Mouse (Mus musculus): ENCODE measurements around the gene Trpm3. TPM values are rescaled to one million over a fixed set of nuclear protein-coding genes. Genes with fewer than 3 reads are reported as not detected.

The Trpm3 gene
- polyA plus RNA-seq, 1 experiment: 0.12 TPM

DNA sequence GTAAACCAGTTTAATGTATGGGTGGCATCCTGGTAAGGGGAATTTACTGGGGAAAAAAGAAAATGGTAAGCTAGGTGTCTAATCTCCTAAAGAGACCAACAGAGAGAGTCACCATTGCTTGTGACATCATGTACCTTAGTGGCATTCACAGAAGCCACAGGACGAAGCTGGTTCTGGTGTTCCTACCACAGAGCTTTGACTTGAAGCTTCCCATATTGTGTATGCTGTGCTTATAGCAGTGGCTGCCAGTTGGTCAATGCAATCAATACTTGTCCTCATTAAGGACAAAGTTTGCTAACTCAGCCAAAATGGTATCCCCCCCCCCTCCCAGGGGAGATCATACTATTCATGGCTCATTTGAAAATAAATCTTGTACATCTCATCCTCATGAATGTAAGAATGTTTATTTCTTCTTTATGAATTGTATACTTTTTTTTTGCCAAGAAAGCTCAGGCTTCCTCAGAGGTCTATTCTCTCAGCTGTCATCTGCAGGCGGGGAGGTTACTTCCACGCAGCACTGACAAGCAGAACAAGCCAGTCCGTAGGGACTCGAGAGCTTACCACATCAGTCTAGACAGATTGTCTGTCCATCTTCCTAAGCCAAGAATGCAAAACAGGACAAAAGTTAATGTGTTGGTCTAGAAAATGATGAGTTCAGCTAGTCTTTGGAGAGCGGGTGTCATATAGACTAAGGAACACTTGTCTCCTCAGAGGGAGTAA, 404.3 kb downstream of the Trpm3 start:
- no peak overlapping the region for H3K4me3 ChIP-seq (replicated peaks; ENCODE audit: extremely low read depth, low read depth, low read length)
- 66% methylated on average over 6 of the region's 6 CpGs for WGBS
- no peak for DNase-seq
- TF ChIP-seq POLR2A (IDR thresholded peaks at IDR 0.05; ENCODE audit: borderline replicate concordance, extremely low read depth, low read depth, low read length): no peak
- TF ChIP-seq CTCF (IDR thresholded peaks at IDR 0.05; ENCODE audit: insufficient read depth, low read length): no peak
- H3K4me1 ChIP-seq (ENCODE audit: control insufficient read depth, insufficient read depth, low read length): no peaks in the 10 kb centered on the region

DNA sequence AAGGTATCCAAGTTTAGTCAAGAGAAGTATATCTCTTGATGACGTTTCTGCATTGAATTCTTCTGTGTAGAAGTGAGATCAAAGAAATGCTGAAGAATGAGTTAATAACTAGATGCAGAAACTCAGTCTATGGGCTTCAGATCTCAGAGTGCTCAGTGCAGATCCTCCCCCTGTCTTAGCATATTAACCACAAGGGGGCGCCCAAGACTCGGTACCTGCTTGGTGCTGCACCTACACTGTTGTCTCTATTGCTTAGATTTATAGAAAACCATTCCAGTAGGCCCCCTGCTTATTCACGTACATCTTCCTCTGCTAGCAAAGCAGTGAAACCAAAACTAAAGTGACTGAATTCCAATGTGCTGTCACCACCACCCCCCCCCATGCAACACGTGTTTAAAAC, 413.3 kb downstream of the Trpm3 start:
- 22% methylated on average over 5 of the region's 5 CpGs for WGBS
- no peak overlapping the region for H3K4me3 ChIP-seq (replicated peaks; ENCODE audit: extremely low read depth, low read depth, low read length)
- H3K4me1 ChIP-seq (ENCODE audit: control insufficient read depth, insufficient read depth, low read length): no peaks in the 10 kb centered on the region
- peak; percentile 37 for DNase-seq
- TF ChIP-seq POLR2A (IDR thresholded peaks at IDR 0.05; ENCODE audit: borderline replicate concordance, extremely low read depth, low read depth, low read length): no peak
- peak; percentile 69 for TF ChIP-seq CTCF (IDR thresholded peaks at IDR 0.05; ENCODE audit: insufficient read depth, low read length)

DNA sequence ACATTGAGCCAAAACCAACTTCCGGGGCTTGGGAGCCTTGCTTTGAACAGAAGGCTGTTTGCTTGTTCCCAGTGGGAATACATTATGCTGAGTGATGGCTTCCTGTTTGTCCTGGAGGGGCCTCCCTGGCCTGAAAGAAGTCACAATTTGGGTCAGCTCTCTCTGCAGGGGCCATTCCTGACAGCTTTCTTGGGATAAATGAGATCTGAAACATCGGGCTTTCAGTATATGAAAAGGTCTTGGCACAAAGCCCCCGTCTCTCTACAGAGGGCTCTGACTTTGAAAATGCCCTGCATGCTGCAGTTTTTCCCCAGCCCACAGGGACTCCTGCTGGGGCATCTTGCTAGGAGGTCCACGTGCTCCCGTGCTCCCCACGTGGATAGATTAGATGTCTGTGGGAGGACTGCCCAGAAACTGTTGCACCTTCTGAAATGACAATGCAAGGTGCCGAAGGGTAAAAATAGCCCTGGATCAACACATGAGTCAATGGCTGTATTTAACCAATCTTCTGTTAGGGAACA, 415.6 kb downstream of the Trpm3 start:
- DNase-seq: no peak
- 14% methylated on average over 7 of the region's 7 CpGs for WGBS
- Histone ChIP-seq H3K4me1 (ENCODE audit: control insufficient read depth, insufficient read depth, low read length) (no peaks in the 10 kb centered on the region), H3K4me3 (replicated peaks; ENCODE audit: extremely low read depth, low read depth, low read length) (no peak overlapping the region)
- no peak for TF ChIP-seq CTCF (IDR thresholded peaks at IDR 0.05; ENCODE audit: insufficient read depth, low read length)
- TF ChIP-seq POLR2A (IDR thresholded peaks at IDR 0.05; ENCODE audit: borderline replicate concordance, extremely low read depth, low read depth, low read length): no peak

DNA sequence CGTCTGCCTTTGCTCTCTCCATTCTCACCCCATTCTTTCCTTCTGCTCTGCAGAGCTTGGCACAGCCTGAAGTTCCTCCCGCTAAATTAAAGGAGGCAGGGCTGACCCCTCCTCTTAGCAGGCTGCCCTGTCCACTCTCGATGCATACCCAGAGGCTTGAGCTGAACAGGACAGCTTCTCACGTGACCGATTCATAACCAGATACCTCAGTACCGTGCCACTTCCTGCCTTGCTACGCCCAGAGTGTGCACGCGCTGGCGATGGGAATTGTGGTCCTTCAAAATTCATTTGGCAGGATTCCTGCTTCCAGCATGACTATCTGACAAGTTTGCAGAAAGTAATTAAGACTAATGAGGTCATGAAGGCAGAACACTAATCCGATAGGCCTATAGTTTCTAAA, 433.6 kb downstream of the Trpm3 start:
- no peak for DNase-seq
- no peak overlapping the region for H3K4me3 ChIP-seq (replicated peaks; ENCODE audit: extremely low read depth, low read depth, low read length)
- WGBS: 62% methylated on average over 11 of the region's 11 CpGs
- TF ChIP-seq CTCF (IDR thresholded peaks at IDR 0.05; ENCODE audit: insufficient read depth, low read length): no peak
- no peaks in the 10 kb centered on the region for H3K4me1 ChIP-seq (ENCODE audit: control insufficient read depth, insufficient read depth, low read length)

DNA sequence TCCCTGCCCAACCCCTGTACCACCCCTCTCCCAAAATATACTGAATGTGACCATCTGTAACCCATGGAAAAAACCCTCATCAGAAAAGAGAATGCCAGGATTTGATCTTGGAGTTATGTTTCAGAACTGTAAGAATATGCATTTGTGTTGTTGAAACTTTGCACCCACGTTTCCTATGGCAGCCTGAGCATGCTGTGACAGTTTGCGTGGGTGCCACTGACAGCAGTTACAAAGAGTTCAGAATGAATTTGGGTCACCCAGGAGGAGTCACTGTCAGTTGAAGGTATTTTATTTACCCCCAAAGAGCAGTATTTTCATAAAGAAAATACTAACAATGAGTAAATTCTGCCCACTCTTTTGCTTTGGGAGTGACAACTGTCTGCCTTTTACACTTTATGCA, 434.0 kb downstream of the Trpm3 start:
- WGBS: 75% methylated on average over 2 of the region's 2 CpGs

DNA sequence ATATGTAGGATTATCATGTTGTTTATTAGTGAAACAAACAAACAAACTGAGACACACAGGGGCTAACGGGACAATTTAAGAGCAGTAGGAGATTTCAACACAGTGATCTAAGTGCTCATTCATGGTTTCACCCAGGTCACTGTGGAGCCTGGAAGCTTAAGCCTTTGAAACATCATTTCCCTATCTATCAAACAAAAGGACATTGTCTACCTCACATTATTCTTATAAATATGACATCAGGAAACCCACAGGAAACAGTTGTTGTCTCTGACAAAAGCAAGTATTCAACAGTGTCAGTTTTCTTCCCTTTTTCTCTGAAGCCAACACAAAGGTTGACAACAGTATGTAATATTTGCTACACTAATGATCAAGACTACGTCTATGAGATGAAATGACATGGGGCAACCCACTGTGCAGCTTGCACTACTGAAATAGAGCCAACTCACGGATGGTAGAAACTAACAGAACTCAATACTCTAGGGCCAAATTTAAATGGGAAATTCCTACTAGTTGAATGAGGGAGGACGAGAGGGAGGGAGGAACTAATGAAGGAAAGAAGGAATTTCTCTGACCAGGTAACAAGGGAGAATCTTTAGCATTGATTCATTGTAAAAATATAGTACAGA, 443.4 kb downstream of the Trpm3 start:
- no peaks in the 10 kb centered on the region for H3K4me1 ChIP-seq (ENCODE audit: control insufficient read depth, insufficient read depth, low read length)
- TF ChIP-seq POLR2A (IDR thresholded peaks at IDR 0.05; ENCODE audit: borderline replicate concordance, extremely low read depth, low read depth, low read length) (no peak), CTCF (IDR thresholded peaks at IDR 0.05; ENCODE audit: insufficient read depth, low read length) (no peak)
- DNase-seq: no peak
- 63% methylated on average over 4 of the region's 4 CpGs for WGBS
- H3K4me3 ChIP-seq (replicated peaks; ENCODE audit: extremely low read depth, low read depth, low read length): no peak overlapping the region

More for the DNA sequence above, 434.0 kb downstream of the Trpm3 start:
- Histone ChIP-seq H3K4me1 (ENCODE audit: control insufficient read depth, insufficient read depth, low read length) (no peaks in the 10 kb centered on the region), H3K4me3 (replicated peaks; ENCODE audit: extremely low read depth, low read depth, low read length) (no peak overlapping the region)
- TF ChIP-seq CTCF (IDR thresholded peaks at IDR 0.05; ENCODE audit: insufficient read depth, low read length) (no peak), POLR2A (IDR thresholded peaks at IDR 0.05; ENCODE audit: borderline replicate concordance, extremely low read depth, low read depth, low read length) (no peak)
- no peak for DNase-seq

DNA sequence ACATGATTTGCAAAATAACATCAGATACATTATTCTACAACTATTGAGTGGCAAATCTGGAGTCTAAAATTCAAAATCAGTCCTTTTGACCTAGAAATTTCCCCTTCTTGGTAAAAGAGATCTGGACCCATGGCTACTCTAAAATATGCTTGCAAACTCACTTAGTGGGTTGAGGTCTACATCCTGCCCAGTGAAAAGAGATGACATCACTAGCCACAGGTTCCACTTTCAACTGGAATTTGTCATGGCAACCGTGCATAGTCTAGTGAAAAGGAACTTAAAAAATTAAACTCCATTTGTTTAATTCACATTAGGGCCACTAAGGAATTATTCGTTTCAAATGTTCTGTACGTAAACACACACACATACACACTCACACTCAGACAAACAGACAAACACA, 455.6 kb downstream of the Trpm3 start:
- H3K4me1 ChIP-seq (ENCODE audit: control insufficient read depth, insufficient read depth, low read length): no peaks in the 10 kb centered on the region; the same call in 1 of the 2 replicates
- whole genome bisulfite sequencing: 77% methylated on average over 3 of the region's 3 CpGs
- H3K4me3 ChIP-seq (replicated peaks; ENCODE audit: extremely low read depth, low read depth, low read length): no peak overlapping the region
- TF ChIP-seq POLR2A (IDR thresholded peaks at IDR 0.05; ENCODE audit: borderline replicate concordance, extremely low read depth, low read depth, low read length) (no peak), CTCF (IDR thresholded peaks at IDR 0.05; ENCODE audit: insufficient read depth, low read length) (no peak)
- DNase-seq: no peak

DNA sequence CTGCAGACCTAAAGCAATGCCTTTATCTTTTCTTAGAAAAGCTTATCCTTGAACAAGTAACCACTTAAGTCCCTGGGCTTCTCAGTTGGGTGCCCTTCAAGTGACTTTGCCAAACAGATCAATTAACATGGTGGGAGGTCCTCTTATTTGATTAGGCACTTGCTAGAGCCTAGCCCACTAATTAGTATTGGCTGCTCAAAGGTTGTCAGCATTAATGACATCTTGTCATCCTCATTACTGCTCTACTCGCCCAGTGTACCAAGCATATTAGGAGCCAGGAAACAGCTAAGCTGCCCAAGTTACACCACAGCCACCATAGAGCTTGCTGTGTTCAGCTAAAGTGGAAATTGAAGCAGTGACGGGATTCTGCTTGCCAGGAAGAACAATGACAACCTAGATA, 456.4 kb downstream of the Trpm3 start:
- WGBS: 60% methylated on average over 2 of the region's 2 CpGs
- DNase-seq: no peak
- Histone ChIP-seq H3K4me3 (replicated peaks; ENCODE audit: extremely low read depth, low read depth, low read length) (no peak overlapping the region), H3K4me1 (ENCODE audit: control insufficient read depth, insufficient read depth, low read length) (no peaks in the 10 kb centered on the region; the same call in 1 of the 2 replicates)
- TF ChIP-seq POLR2A (IDR thresholded peaks at IDR 0.05; ENCODE audit: borderline replicate concordance, extremely low read depth, low read depth, low read length) (no peak), CTCF (IDR thresholded peaks at IDR 0.05; ENCODE audit: insufficient read depth, low read length) (no peak)

DNA sequence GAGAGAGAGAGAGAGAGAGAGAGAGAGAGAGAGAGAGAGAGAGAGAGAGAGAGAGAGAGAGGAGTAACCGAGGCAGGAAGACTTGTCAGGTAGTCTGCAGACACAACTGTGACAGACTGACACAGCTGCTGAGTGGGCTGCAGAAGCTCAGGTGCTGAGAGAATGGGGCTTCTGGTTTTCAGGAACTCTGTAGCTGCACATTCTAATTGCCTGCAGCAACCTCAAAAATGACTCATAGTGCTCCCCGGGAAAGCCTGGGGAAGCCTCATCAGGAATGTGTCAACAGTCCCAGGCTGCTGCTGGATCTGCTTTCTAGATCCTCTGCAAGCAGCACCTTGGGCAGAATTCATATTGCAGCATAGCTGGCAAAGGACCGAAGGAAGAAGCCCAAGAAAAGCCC, 457.9 kb downstream of the Trpm3 start:
- WGBS: 24% methylated on average over 3 of the region's 3 CpGs
- no peak for DNase-seq
- no peaks in the 10 kb centered on the region; the same call in 1 of the 2 replicates for H3K4me1 ChIP-seq (ENCODE audit: control insufficient read depth, insufficient read depth, low read length)
- TF ChIP-seq POLR2A (IDR thresholded peaks at IDR 0.05; ENCODE audit: borderline replicate concordance, extremely low read depth, low read depth, low read length) (no peak), CTCF (IDR thresholded peaks at IDR 0.05; ENCODE audit: insufficient read depth, low read length) (no peak)
- no peak overlapping the region for H3K4me3 ChIP-seq (replicated peaks; ENCODE audit: extremely low read depth, low read depth, low read length)

DNA sequence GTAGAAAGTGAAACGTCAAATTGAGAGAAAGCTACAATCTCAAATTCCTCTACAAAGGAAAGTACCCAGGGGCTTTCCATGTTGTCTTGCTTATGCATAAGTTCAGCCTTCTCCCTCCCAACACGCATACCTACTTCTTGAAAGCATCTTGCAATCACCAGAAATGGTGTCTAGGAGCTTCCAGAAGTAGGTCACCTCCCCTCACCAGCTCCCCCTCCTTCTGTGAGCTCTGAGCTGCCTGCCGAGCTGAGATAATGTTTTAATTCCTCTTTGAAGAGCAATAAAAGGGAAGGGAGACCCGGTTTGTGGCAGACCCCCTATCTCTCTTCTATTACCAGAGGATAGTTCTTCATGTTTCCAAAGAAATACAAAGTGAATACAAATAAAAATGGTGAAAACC, 465.5 kb downstream of the Trpm3 start:
- Histone ChIP-seq H3K4me1 (ENCODE audit: control insufficient read depth, insufficient read depth, low read length) (no peaks in the 10 kb centered on the region), H3K4me3 (replicated peaks; ENCODE audit: extremely low read depth, low read depth, low read length) (no peak overlapping the region)
- no peak for DNase-seq
- no peak for TF ChIP-seq CTCF (IDR thresholded peaks at IDR 0.05; ENCODE audit: insufficient read depth, low read length)
- no peak for TF ChIP-seq POLR2A (IDR thresholded peaks at IDR 0.05; ENCODE audit: borderline replicate concordance, extremely low read depth, low read depth, low read length)
- WGBS: 25% methylated on average over 4 of the region's 4 CpGs

Measured in lung, adult 2 months (tissue).